Mouse (Mus musculus) liver, embryonic 14.5 days (tissue): ENCODE measurements around the gene Ticam1.

Experiments
- CTCF ChIP-seq: IDR thresholded peaks from 2 replicates; pipeline ENCODE4 v1.5.1; 2016; ENCODE audit warnings: antibody characterized with exemption, low read depth, control low read depth
- EP300 ChIP-seq: IDR thresholded peaks from 2 replicates; pipeline ENCODE4 v1.6.1; 2016; ENCODE audit warnings: antibody characterized with exemption, low read depth

- TF ChIP-seq CTCF (no peak), EP300 (no peak)
Observed at GRCm38 (mm10) chr17:56273986-56274385, 2.6 kb downstream of the Ticam1 start.
